Mouse (Mus musculus) left cerebral cortex, postnatal 4 days (tissue): ENCODE measurements at regions not wholly inside any gene's neighbourhood (a gene's known extent, or its start where the extent isn't known, plus 50 kb on each side); places are given as distances from the start of the nearest gene placed in this dataset.

ENCODE experiments used
- DNase-seq: peaks from one replicate; pipeline ENCODE4 v3.0.0-alpha.2; 2022
- intact Hi-C: fragments of 180-260 bp; cut with DNase I; formaldehyde crosslinking; loops from one replicate; pipeline ENCODE4 v1.15.1; 2025

- intact Hi-C loops, result loop anchor here (5.0 to 10.0 kb wide), 2 partner anchors 1155 to 1397 kb away; no protein-coding TSS in a partner anchor
- DNase-seq, result peak; percentile 1
Measured at GRCm38 (mm10) chr2:137977767-137978166, 278.6 kb upstream of the Btbd3 start.

- intact Hi-C loops, result loop anchor here (5.0 to 10.0 kb wide), 2 partner anchors 1158 to 1400 kb away; no protein-coding TSS in a partner anchor
- DNase-seq, result no peak
Measured at GRCm38 (mm10) chr2:137974651-137975050, 281.7 kb upstream of the Btbd3 start.

- DNase-seq, result no peak
- intact Hi-C loops, result no loop called here
Measured at GRCm38 (mm10) chr2:137969156-137969555, 287.2 kb upstream of the Btbd3 start.

DNA sequence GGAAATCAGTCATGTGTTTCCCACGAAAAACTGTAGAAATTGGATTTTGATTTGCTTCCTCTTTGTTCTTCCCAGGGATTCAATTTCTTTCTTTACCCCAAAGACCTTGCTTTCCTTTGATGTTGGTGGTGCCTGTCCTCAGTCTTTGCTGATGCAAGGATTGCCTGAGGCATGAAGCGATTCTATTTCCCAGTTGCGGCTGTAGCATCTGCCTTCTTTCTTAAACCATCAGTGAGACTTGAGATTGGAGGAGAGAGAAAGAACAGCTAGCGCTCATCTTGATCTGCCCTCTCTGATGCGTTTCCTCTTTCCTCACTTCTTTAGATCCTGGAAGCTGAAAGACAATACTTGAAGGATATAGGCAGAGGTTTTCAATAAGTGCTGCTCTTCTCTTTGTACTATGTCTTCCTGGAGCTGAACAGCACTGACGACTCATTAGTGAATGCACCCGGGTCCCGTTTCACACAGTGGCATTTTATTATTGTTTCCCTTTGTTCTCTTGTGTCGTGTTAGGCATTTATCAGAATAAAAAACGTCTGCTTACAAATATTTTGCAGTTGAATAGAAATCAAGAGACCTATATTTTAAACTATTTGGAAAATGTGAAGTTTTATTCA is 289.8 kb upstream of the Btbd3 start:
- DNase-seq, result no peak
- intact Hi-C loops, result no loop called here

GRCm38 (mm10) chr2:137954830-137955229 is 301.5 kb upstream of the Btbd3 start:
- DNase-seq, result no peak
- intact Hi-C loops, result no loop called here

DNA sequence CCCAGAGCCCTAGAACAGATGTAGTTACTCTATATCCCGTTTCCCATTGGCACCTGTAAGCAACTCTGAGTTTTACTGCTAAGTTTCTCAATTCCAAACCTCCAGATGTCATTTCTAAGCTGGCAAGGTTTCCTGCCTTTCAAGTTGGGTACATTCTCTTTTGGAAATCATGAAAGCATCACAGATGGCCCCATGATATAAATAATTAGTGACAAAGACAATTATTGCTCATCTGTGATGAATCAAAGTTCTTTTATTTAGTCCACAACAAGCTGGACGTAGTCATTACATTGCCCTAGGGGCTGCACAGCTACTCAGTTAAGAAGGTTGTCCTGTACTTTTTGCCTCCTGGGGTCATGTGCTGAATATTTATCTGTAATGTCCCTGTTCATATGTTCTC is 303.2 kb upstream of the Btbd3 start:
- intact Hi-C loops, result no loop called here
- DNase-seq, result no peak

DNA sequence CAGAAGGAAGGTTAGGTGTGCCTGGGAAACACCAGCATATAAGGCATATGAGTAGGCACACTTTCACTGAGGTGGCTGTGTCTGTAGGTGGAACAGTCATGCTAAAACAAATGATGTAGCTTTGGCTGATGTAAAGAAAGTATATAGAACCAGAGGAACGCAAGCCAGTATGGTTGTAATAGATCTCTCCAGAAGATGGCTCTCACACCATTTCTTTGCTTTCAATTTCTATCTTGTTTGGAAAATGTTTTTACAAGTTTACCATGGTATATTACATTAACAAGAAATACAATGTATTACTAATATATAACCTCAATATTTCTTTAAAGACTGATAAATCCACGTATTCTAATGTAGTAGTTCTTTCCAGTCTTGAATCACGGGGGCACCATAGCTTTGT is 304.4 kb upstream of the Btbd3 start:
- intact Hi-C loops, result no loop called here
- no peak for DNase-seq

GRCm38 (mm10) chr2:137950931-137951330 is 305.4 kb upstream of the Btbd3 start:
- intact Hi-C loops, result no loop called here
- DNase-seq, result no peak

DNA sequence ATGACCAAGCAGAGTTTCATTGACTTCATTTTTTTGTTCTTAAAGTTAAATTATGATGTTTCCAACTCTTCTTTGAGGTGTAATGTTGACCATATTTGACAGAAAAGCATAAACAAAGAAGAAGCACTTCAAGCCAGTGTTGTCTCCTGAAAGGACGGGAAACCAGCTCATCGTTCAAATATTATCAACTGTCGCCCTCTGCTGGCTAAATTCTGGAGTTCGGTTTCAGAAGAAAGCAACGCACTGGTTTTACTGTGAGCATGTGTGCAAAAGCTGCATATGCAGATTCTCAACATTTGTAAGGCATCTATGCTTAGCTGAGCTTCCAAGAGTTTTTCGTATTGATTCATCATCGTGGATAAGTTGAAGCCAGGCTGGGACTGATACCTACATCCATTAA is 313.6 kb upstream of the Btbd3 start:
- intact Hi-C loops, result loop anchor here (5.0 to 10.0 kb wide), 3 partner anchors 830 to 1458 kb away; no protein-coding TSS in a partner anchor
- DNase-seq, result peak; percentile 76

GRCm38 (mm10) chr2:137939591-137939990 is 316.8 kb upstream of the Btbd3 start:
- intact Hi-C loops, result no loop called here
- DNase-seq, result no peak

DNA sequence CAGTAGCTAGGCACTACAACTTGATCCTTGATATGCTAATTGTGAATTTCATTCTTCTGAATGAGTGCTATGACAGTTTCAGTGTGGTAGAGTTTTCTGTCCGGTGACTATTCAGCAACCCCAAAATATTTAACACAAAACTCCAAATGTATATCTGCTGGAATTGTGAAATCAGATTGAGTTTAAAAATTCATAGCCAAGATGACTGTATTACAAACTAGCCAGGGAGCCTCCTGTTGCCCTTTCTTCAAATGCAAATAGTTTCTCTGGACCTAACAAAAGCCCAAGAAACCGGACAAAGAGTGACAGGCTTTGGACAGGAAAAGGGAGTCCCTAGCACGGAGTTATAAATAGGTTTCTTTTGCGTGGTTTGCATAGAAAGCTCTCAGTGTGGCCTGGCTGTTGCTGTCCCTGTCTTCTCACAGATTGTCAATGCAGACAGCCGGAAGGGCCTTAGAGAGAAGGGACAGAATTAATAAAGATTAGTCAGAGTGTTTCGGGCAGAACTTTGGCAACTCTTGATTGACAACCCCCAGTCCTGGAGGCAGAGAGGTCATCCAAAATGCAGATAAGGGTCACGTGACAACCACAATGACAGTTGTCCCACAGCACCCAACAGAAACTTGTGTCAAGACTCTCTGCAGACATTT is 317.4 kb upstream of the Btbd3 start:
- peak; percentile 10 for DNase-seq
- intact Hi-C loops, result no loop called here

DNA sequence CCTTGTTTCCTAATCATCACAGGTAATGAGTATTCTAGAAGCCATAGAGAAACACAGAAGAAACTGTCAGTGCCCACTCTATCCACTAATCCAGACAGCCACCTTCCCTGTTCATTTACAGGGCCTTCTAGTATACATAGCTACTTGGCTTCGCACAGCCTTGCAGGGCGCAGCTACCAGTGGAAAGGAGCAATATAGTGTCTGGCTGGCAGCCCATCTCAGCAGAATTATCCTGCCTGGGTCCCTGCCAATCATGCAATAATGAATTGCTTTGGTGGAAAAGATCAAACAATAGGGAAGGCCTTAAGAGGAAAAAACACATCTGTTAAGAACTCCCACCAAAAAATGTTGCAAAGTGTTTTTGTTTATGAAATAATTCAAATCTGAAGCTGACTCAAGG is 319.8 kb upstream of the Btbd3 start:
- intact Hi-C loops, result no loop called here
- DNase-seq, result peak; percentile 42

GRCm38 (mm10) chr2:137932931-137933330 is 323.4 kb upstream of the Btbd3 start:
- intact Hi-C loops, result no loop called here

DNA sequence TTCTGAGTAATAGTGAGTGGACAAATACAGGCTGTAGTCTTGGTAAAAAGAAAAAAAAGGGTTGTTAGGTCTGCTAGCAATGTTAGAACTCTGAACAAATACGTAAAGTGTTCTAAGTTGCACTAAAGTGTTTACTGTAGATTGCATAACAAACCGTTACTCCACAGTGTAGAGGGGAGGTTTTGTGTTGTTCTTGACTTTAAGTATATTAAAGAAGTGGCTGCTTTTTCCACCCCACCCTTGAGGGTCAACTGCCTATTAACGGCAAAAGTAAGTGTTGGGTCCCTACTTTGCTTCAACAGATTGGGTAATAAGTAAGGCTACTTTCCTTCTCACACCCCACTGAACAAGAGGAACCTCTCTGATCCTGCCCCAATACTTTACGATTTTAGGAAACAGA is 323.9 kb upstream of the Btbd3 start:
- intact Hi-C loops, result no loop called here

More at GRCm38 (mm10) chr2:137932931-137933330, 323.4 kb upstream of the Btbd3 start:
- DNase-seq, result no peak

GRCm38 (mm10) chr2:137925488-137925887 is 330.9 kb upstream of the Btbd3 start:
- DNase-seq, result no peak
- intact Hi-C loops, result no loop called here

More for the DNA sequence above, 323.9 kb upstream of the Btbd3 start:
- DNase-seq, result no peak

GRCm38 (mm10) chr2:137924576-137924975 is 331.8 kb upstream of the Btbd3 start:
- no peak for DNase-seq
- intact Hi-C loops, result no loop called here

DNA sequence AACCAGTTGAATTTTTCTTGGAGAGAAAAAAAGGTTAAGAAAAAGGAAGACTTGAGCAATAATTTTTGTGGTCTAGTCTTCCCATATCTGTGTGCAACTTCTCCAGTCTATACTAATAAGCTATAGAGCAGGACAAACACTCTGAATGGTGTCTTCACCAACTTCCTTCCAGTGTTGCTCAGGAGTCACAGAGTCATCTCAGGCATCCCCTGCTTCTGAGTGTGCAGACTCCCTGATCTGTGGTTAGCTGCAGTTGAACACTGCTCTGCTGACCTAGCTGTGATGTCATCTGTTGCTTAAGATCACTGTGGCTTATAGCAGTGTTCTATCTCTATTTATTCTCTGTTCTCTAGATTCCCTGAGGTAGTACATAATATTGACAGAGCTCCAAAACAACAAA is 357.9 kb upstream of the Btbd3 start:
- intact Hi-C loops, result no loop called here
- DNase-seq, result no peak

GRCm38 (mm10) chr2:137880211-137881031 is 375.9 kb upstream of the Btbd3 start:
- intact Hi-C loops, result no loop called here
- DNase-seq, result no peak

DNA sequence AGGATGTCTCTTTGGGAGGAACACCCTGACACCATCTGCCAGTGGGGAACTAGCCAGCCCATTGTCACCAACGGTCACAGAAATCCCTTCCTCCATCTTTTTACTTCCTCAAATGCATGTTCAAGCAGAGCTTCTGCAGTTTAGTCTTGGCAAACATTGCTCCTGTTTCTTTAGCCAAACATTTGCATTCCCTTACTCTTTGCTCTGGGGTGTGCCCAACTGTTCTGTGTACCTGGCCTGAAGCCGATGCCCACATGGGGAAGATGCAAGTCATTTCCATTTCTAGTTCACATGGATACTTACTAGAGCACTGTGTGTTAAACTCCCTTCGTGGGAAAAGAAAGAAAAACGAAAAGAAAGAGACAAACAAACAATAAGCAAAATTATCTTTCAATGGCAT is 386.7 kb upstream of the Btbd3 start:
- DNase-seq, result no peak

GRCm38 (mm10) chr2:137854494-137854893 is 401.9 kb upstream of the Btbd3 start:
- no peak for DNase-seq
- intact Hi-C loops, result no loop called here

More for the DNA sequence above, 386.7 kb upstream of the Btbd3 start:
- intact Hi-C loops, result no loop called here

- no peak for DNase-seq
- intact Hi-C loops, result no loop called here
Measured at GRCm38 (mm10) chr2:137853399-137854259, 402.7 kb upstream of the Btbd3 start.
